Mouse (Mus musculus) G1E (cell line): ENCODE measurements around the gene Dda1. TPM values are rescaled to one million over a fixed set of nuclear protein-coding genes. Genes with fewer than 3 reads are reported as not detected.
A peak's percentile ranks its signal among the peaks of the same experiment; 100 is the strongest.
"Not testable (repeated sequence)": the region's sequence is repeated elsewhere in the genome, so short reads cannot be mapped to it uniquely, and the experiment has no call there.

ENCODE experiments used
- ATAC-seq: 2 replicates; pipeline ENCODE4 v1.8.0; 2016; ENCODE audit warnings: mild to moderate bottlenecking; ENCODE audit not compliant: insufficient number of reproducible peaks, poor library complexity, low FRiP score, severe bottlenecking; ENCODE audit errors: extremely low read depth
- DNase-seq: peaks from one replicate; pipeline ENCODE4 v3.0.0; 2012; ENCODE audit warnings: low spot score
- H3K27me3 ChIP-seq: 2 replicates; pipeline ENCODE4 v1.6.1; 2012; ENCODE audit warnings: mild to moderate bottlenecking, low read length, inconsistent platforms; ENCODE audit not compliant: insufficient read depth
- H3K36me3 ChIP-seq: replicated peaks from 2 replicates; pipeline ENCODE3; 2012; ENCODE audit warnings: mild to moderate bottlenecking, inconsistent platforms
- H3K4me1 ChIP-seq: 2 replicates; pipeline ENCODE4 v1.6.1; 2012; ENCODE audit warnings: low read depth, low read length, inconsistent platforms, mixed read lengths; ENCODE audit not compliant: insufficient read depth
- H3K4me3 ChIP-seq: 2 replicates; pipeline ENCODE4 v1.5.1; 2012; ENCODE audit warnings: low read depth, mild to moderate bottlenecking, inconsistent platforms, low read length, moderate library complexity, mixed read lengths
- H3K9me3 ChIP-seq: replicated peaks from 2 replicates; pipeline ENCODE4 v1.6.1; 2012; ENCODE audit warnings: inconsistent platforms
- CTCF ChIP-seq: IDR thresholded peaks from 2 replicates; pipeline ENCODE4 v1.5.1; 2012; ENCODE audit warnings: low read depth, low read length, inconsistent platforms, mixed read lengths
- GATA1 ChIP-seq: IDR thresholded peaks from 2 replicates; pipeline ENCODE4 v1.6.1; 2012; ENCODE audit warnings: borderline replicate concordance, low read length, inconsistent platforms, mixed read lengths
- GATA2 ChIP-seq: IDR thresholded peaks from 2 replicates; pipeline ENCODE4 v1.6.1; 2012; ENCODE audit warnings: low read depth, low read length, inconsistent platforms, borderline replicate concordance
- POLR2AphosphoS5 ChIP-seq: IDR thresholded peaks from 2 replicates; pipeline ENCODE4 v1.6.1; 2012; ENCODE audit warnings: low read depth, low read length, inconsistent platforms; ENCODE audit not compliant: insufficient replicate concordance
- TAL1 ChIP-seq: conservative IDR thresholded peaks from 2 replicates; pipeline ENCODE4 v1.6.1; 2012; ENCODE audit warnings: low read depth, low read length, inconsistent platforms, mixed read lengths
- polyA plus RNA-seq: library from polyadenylated mRNA; stranded (reverse); fragments of >175 nt; gene quantifications from 2 replicates; pipeline ENCODE4 v1.2.3, GENCODE M21; 2012
- total RNA-seq, 2 experiments: library from RNA; stranded (forward) in 1 of 2; stranded (reverse) in 1 of 2; fragments of 200-1000 nt in 1 of 2; fragments of >200 nt in 1 of 2; fragmentation: Nextera tagmentation in 1 of 2; gene quantifications; 2 replicates each; pipeline ENCODE4 v1.2.3; 2014 to 2017

The Dda1 gene
- total and polyA plus RNA-seq, 3 experiments, result 16.2 to 209 (median 51.9) TPM

GRCm38 (mm10) chr8:71516786-71517185 is 47.8 kb downstream of the Dda1 start:
- peaks cover 18% of the 10 kb centered on the region for H3K4me1 ChIP-seq
- DNase-seq (no peak), ATAC-seq (no peak)
- H3K36me3 ChIP-seq, result no peaks in the 10 kb centered on the region
- H3K4me3 ChIP-seq, result no peak overlapping the region
- H3K27me3 ChIP-seq, result peaks cover 32% of the 10 kb centered on the region
- TF ChIP-seq TAL1 (no peak), GATA2 (no peak), GATA1 (no peak), POLR2AphosphoS5 (no peak), CTCF (no peak)
- no peaks in the 10 kb centered on the region for H3K9me3 ChIP-seq

- H3K27me3 ChIP-seq, result peaks cover 35% of the 10 kb centered on the region
- DNase-seq, H3K36me3 ChIP-seq, ATAC-seq, H3K4me1 ChIP-seq, H3K9me3 ChIP-seq, H3K4me3 ChIP-seq: not testable (repeated sequence)
Measured at GRCm38 (mm10) chr8:71519037-71519825, 50.2 kb downstream of the Dda1 start.

GRCm38 (mm10) chr8:71521634-71522033 is 52.6 kb downstream of the Dda1 start:
- peak; percentile 87 for TF ChIP-seq CTCF
- no peak for TF ChIP-seq POLR2AphosphoS5
- Histone ChIP-seq H3K36me3 (no peaks in the 10 kb centered on the region), H3K4me1 (peaks cover 9% of the 10 kb centered on the region), H3K27me3 (peaks cover 51% of the 10 kb centered on the region), H3K4me3 (no peak overlapping the region; the same call in 1 of the 2 replicates), H3K9me3 (no peaks in the 10 kb centered on the region)
- ATAC-seq, result peak; percentile 45
- DNase-seq, result peak; percentile 78

DNA sequence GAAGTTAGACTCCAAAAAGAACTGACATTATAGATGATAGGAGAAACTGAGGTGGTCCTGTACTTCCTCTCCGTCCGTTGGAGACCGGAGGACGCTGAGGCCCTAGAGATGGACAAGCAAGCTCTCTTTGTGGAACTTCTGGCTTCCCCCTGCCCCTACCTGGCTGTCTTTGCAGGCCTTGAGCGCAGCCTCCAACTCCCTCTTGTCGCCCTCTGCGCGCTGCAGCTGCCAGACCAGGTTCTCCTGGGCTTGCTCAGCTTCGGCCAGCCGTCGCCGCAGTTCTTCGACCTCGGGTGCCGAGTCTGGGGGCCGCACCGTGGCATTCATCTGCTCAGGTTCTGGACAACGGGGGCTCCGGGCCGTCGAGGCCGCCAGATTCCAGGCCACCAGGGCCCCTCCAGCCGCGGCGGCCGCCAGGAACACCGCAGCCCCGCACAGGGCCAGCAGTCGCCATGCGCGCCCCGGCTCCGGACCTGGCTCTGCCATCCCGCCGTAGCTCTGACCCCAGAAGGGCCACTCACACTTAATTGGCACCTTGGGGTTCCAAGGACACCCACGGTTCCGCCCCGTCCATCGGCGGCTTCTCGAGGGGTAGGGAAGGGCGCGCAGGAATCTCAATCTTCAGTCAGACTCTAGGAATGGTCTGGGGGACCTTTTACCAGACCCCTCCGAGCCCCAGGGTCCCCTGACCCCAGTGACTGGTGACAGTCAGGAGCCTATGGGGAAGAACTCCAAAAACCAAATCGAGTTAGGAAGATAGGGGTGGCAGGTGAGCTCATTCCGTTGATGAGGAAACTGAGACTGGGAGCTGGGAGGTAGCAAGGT is 56.4 kb downstream of the Dda1 start, which contains the start of gene Ccdc194:
Gene Ccdc194, minus strand, starts transcription at position 486 of the 825 bp plus-strand sequence.
- ATAC-seq (no peak), DNase-seq (no peak)
- Histone ChIP-seq H3K4me3 (no peak within 1 kb of the TSS), H3K9me3 (no peaks in the 10 kb centered on the region), H3K36me3 (no peaks in the 10 kb centered on the region), H3K4me1 (peaks cover 13% of the 10 kb centered on the region), H3K27me3 (peaks cover 57% of the 10 kb centered on the region)
- TF ChIP-seq TAL1, result no peak
- no peak for TF ChIP-seq GATA1
- no peak for TF ChIP-seq GATA2
- TF ChIP-seq CTCF, result no peak
- no peak for TF ChIP-seq POLR2AphosphoS5

Other genes with a start within 250 kb of the Dda1 start
Only the 20 nearest of the 26 such genes appear.
- gene Use1, start 102.4 kb upstream of the Dda1 start, total RNA-seq (2014; fragmentation: Nextera tagmentation), result 23.3 and 34.5 TPM in 2 replicates
- gene Use1, start 102.4 kb upstream of the Dda1 start, total RNA-seq (2017), result 70.8 and 81.0 TPM in 2 replicates
- gene Use1, start 102.4 kb upstream of the Dda1 start, polyA plus RNA-seq, result 151 and 198 TPM in 2 replicates
- gene Ocel1, start 97.9 kb upstream of the Dda1 start, total RNA-seq (2014; fragmentation: Nextera tagmentation), result 4.7 and 6.2 TPM in 2 replicates
- 18.0 and 25.8 TPM in 2 replicates for gene Ocel1, start 97.9 kb upstream of the Dda1 start, total RNA-seq (2017)
- 32.3 and 37.6 TPM in 2 replicates for gene Ocel1, start 97.9 kb upstream of the Dda1 start, polyA plus RNA-seq
- 6.4 and 8.6 TPM in 2 replicates for gene Nr2f6, start 87.2 kb upstream of the Dda1 start, total RNA-seq (2014; fragmentation: Nextera tagmentation)
- gene Nr2f6, start 87.2 kb upstream of the Dda1 start, total RNA-seq (2017), result 9.7 and 17.0 TPM in 2 replicates
- 36.0 and 47.8 TPM in 2 replicates for gene Nr2f6, start 87.2 kb upstream of the Dda1 start, polyA plus RNA-seq
- gene Ushbp1, start 73.4 kb upstream of the Dda1 start, total RNA-seq (2014; fragmentation: Nextera tagmentation), result not detected in 2 replicates
- 0.06 and 0.11 TPM in 2 replicates for gene Ushbp1, start 73.4 kb upstream of the Dda1 start, total RNA-seq (2017)
- gene Ushbp1, start 73.4 kb upstream of the Dda1 start, polyA plus RNA-seq, result 0.08 and 0.09 TPM in 2 replicates
- gene Babam1, start 72.3 kb upstream of the Dda1 start, total RNA-seq (2014; fragmentation: Nextera tagmentation), result 58.4 and 83.8 TPM in 2 replicates
- 90.3 and 92.1 TPM in 2 replicates for gene Babam1, start 72.3 kb upstream of the Dda1 start, total RNA-seq (2017)
- gene Babam1, start 72.3 kb upstream of the Dda1 start, polyA plus RNA-seq, result 106 and 107 TPM in 2 replicates
- 5.9 and 16.2 TPM in 2 replicates for gene Ankle1, start 63.2 kb upstream of the Dda1 start, total RNA-seq (2014; fragmentation: Nextera tagmentation)
- gene Ankle1, start 63.2 kb upstream of the Dda1 start, total RNA-seq (2017), result 9.8 and 12.1 TPM in 2 replicates
- 13.7 and 15.1 TPM in 2 replicates for gene Ankle1, start 63.2 kb upstream of the Dda1 start, polyA plus RNA-seq
- 2.6 and 3.9 TPM in 2 replicates for gene Abhd8, start 5.5 kb upstream of the Dda1 start, total RNA-seq (2014; fragmentation: Nextera tagmentation)
- 4.5 and 5.0 TPM in 2 replicates for gene Abhd8, start 5.5 kb upstream of the Dda1 start, total RNA-seq (2017)
- gene Abhd8, start 5.5 kb upstream of the Dda1 start, polyA plus RNA-seq, result 17.0 and 20.9 TPM in 2 replicates
- 42.0 and 65.5 TPM in 2 replicates for gene Mrpl34, start 4.2 kb upstream of the Dda1 start, total RNA-seq (2014; fragmentation: Nextera tagmentation)
- 68.2 and 74.9 TPM in 2 replicates for gene Mrpl34, start 4.2 kb upstream of the Dda1 start, total RNA-seq (2017)
- gene Mrpl34, start 4.2 kb upstream of the Dda1 start, polyA plus RNA-seq, result 149 and 161 TPM in 2 replicates
- 0.97 and 1.1 TPM in 2 replicates for gene Ano8, start 16.8 kb downstream of the Dda1 start, total RNA-seq (2014; fragmentation: Nextera tagmentation)
- gene Ano8, start 16.8 kb downstream of the Dda1 start, total RNA-seq (2017), result 2.1 and 2.5 TPM in 2 replicates
- 1.4 and 1.5 TPM in 2 replicates for gene Ano8, start 16.8 kb downstream of the Dda1 start, polyA plus RNA-seq
- gene Gtpbp3, start 18.9 kb downstream of the Dda1 start, total RNA-seq (2014; fragmentation: Nextera tagmentation), result 5.8 and 6.4 TPM in 2 replicates
- gene Gtpbp3, start 18.9 kb downstream of the Dda1 start, total RNA-seq (2017), result 14.6 and 18.2 TPM in 2 replicates
- gene Gtpbp3, start 18.9 kb downstream of the Dda1 start, polyA plus RNA-seq, result 26.1 and 33.3 TPM in 2 replicates
- gene Plvap, start 42.6 kb downstream of the Dda1 start, total RNA-seq (2014; fragmentation: Nextera tagmentation), result not detected in 2 replicates
- 0.16 and 0.17 TPM in 2 replicates for gene Plvap, start 42.6 kb downstream of the Dda1 start, total RNA-seq (2017)
- gene Plvap, start 42.6 kb downstream of the Dda1 start, polyA plus RNA-seq, result 0.88 and 0.90 TPM in 2 replicates
- gene Ccdc194, start 56.5 kb downstream of the Dda1 start, total RNA-seq (2014; fragmentation: Nextera tagmentation), result not detected in 2 replicates
- 0.22 TPM in 1 of 2 replicates, not detected in the other for gene Ccdc194, start 56.5 kb downstream of the Dda1 start, total RNA-seq (2017)
- not detected in 2 replicates for gene Ccdc194, start 56.5 kb downstream of the Dda1 start, polyA plus RNA-seq
- 6.3 and 8.0 TPM in 2 replicates for gene Bst2, start 68.3 kb downstream of the Dda1 start, total RNA-seq (2014; fragmentation: Nextera tagmentation)
- 6.4 and 7.6 TPM in 2 replicates for gene Bst2, start 68.3 kb downstream of the Dda1 start, total RNA-seq (2017)
- gene Bst2, start 68.3 kb downstream of the Dda1 start, polyA plus RNA-seq, result 44.0 and 59.6 TPM in 2 replicates
- 40.4 and 41.4 TPM in 2 replicates for gene Mvb12a, start 73.7 kb downstream of the Dda1 start, total RNA-seq (2014; fragmentation: Nextera tagmentation)
- 56.2 and 75.9 TPM in 2 replicates for gene Mvb12a, start 73.7 kb downstream of the Dda1 start, total RNA-seq (2017)
- 132 and 166 TPM in 2 replicates for gene Mvb12a, start 73.7 kb downstream of the Dda1 start, polyA plus RNA-seq
- not detected in 2 replicates for gene Tmem221, start 89.7 kb downstream of the Dda1 start, total RNA-seq (2014; fragmentation: Nextera tagmentation)
- gene Tmem221, start 89.7 kb downstream of the Dda1 start, total RNA-seq (2017), result not detected in 2 replicates
- not detected in 2 replicates for gene Tmem221, start 89.7 kb downstream of the Dda1 start, polyA plus RNA-seq
- gene Nxnl1, start 97.4 kb downstream of the Dda1 start, total RNA-seq (2014; fragmentation: Nextera tagmentation), result not detected in 2 replicates
- not detected in 2 replicates for gene Nxnl1, start 97.4 kb downstream of the Dda1 start, total RNA-seq (2017)
- not detected in 2 replicates for gene Nxnl1, start 97.4 kb downstream of the Dda1 start, polyA plus RNA-seq
- gene Slc27a1, start 99.7 kb downstream of the Dda1 start, total RNA-seq (2014; fragmentation: Nextera tagmentation), result not detected in 2 replicates
- 0.12 and 0.33 TPM in 2 replicates for gene Slc27a1, start 99.7 kb downstream of the Dda1 start, total RNA-seq (2017)
- gene Slc27a1, start 99.7 kb downstream of the Dda1 start, polyA plus RNA-seq, result not detected in 2 replicates
- 39.7 and 47.5 TPM in 2 replicates for gene Pgls, start 123.0 kb downstream of the Dda1 start, total RNA-seq (2014; fragmentation: Nextera tagmentation)
- gene Pgls, start 123.0 kb downstream of the Dda1 start, total RNA-seq (2017), result 87.2 and 140 TPM in 2 replicates
- 331 and 360 TPM in 2 replicates for gene Pgls, start 123.0 kb downstream of the Dda1 start, polyA plus RNA-seq
- gene Fam129c, start 128.4 kb downstream of the Dda1 start, total RNA-seq (2014; fragmentation: Nextera tagmentation), result 8.3 and 11.4 TPM in 2 replicates
- 6.6 and 7.0 TPM in 2 replicates for gene Fam129c, start 128.4 kb downstream of the Dda1 start, total RNA-seq (2017)
- 8.1 and 10.4 TPM in 2 replicates for gene Fam129c, start 128.4 kb downstream of the Dda1 start, polyA plus RNA-seq
- 35.7 and 38.7 TPM in 2 replicates for gene Colgalt1, start 141.8 kb downstream of the Dda1 start, total RNA-seq (2014; fragmentation: Nextera tagmentation)
- 30.5 and 42.4 TPM in 2 replicates for gene Colgalt1, start 141.8 kb downstream of the Dda1 start, total RNA-seq (2017)
- 37.6 and 42.6 TPM in 2 replicates for gene Colgalt1, start 141.8 kb downstream of the Dda1 start, polyA plus RNA-seq